Mouse (Mus musculus) frontal cortex, adult (tissue): ENCODE results near the gene Pde4b.
A peak's percentile ranks its signal among the peaks of the same experiment; 100 is the strongest.

Experiments
- ATAC-seq: cut with Nextera tagmentation; 2 replicates; pipeline ENCODE4 v1.9.2; 2017; ENCODE audit warnings: mild to moderate bottlenecking, moderate library complexity, mixed read lengths; ENCODE audit not compliant: low TSS enrichment

Gene Pde4b

GRCm38 (mm10) chr4:102087091-102087565 is at the start of gene Pde4b:
Gene Pde4b (plus strand): TSS chr4:102087543.
- ATAC-seq = no peak

DNA sequence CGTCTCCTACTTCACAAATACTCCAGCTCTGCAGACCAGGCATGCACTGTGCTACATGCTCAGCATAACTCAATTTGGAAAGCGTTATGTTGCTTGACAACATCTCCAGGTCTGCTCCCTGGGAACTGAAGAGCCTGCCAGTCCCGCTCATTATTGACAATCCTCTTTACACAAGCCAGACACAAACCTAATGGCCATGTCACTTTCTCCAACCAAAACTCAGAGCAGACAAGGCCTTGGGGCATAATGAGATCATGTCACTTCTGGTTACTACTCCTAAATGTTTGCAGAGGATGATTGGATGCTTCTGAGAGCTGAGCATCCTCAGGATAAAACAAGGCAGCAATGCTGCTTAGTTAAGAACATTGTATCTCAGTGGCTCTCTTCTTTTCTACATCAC is 47.2 kb upstream of the Pde4b start:
- ATAC-seq = no peak

DNA sequence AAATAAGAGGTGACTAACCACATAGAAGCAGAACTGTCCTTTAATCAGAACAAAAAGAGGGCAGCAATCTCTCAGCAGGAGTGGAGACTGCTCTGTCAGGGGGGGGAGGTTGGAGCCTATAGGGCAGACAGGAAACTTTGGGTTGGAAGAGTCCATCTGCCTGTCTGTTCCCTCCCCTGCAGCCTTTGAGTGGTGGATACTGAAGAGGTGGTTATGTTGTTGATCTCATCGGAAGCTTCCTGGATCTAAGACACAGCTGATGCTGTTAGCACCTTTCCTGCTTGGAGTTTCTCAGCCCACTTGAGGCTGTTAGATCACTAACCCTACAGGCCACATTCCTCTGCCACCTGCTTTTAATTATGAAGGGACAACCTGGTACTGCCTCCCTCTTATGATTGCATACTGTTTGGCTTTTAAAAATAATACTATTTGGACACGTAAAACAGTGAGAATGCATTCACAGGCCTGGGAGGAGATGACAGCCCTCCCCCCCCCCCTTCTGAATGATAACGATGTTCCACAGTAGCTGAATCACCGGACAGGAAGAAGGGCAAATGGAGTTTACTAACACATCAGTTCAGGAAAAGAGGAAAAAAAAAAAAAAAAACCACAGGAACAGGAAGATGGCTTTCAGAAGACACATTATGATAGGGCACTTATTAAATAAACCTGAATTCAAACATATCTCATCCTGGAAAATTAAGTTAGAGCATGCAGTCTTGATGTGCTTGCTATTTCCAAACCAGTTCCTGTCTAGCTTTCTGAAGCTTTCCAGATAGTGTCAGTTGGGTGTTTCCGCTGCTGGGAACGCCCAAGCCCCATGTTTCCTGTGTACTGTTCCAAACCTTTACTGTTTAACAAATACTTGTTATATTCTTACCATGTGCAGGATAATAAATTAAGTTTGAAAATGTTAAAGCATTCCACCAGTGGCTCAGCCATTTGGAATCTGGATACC is 41.9 kb upstream of the Pde4b start:
- no peak for ATAC-seq

- ATAC-seq = peak; percentile 88
These were observed 38.0 kb upstream of the Pde4b start for GRCm38 (mm10) chr4:102049368-102049767.

DNA sequence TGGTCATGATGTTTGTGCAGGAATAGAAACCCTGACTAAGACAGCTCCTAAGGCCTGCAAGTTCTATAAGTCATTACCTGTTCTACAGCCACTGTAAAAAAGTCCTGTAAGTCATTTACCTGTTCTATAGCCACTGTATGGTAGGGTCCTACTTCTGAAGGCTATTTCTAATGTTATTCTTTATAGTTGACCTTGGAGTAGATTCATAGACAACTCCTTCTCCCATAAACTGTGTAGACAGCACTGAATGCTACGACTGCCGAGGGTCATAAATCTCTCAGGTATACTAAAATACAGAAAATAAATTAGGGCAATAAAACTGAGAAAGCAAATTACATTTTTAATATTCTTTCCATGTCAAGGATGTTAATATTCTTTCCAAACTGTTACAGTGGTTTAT is 26.0 kb upstream of the Pde4b start:
- no peak for ATAC-seq

DNA sequence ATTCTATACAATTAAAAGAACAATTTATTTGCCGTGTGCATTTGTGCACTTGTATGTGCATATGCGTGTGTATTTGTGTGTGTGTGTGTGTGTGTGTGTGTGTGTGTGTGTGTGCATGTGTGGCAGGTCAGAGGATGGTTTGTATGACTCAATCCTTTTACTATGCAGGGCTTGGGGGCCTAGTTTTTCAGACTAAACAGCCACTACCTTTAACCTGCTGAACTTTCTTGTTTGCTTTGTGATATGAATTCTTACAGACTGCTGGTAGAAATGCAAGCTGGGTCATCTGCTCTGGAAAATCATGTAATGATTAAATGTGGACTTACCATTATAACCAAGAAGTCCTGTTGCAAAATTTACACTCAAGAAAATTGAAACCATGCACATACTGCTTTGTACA is 18.0 kb upstream of the Pde4b start:
- ATAC-seq = no peak

DNA sequence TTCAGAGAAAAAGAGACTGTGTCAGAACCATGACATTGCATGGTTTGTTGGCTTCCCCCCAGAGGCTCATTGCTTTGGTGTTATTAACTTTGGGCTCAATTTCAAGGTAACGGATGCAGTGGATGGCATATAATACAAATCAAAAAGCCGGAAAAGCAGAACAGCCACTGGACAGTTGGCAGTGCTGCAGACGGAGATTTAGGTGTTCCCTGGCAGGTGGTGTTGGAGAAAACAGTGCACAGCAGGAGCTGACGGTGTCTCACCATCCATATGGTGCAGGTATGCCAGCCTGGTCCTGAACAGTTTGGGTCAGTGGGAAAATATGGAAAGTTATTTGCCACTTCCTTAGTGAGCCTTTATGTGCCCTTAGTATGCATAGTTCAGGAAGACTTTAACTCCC is 1.0 kb upstream of the Pde4b start:
- ATAC-seq = no peak

DNA sequence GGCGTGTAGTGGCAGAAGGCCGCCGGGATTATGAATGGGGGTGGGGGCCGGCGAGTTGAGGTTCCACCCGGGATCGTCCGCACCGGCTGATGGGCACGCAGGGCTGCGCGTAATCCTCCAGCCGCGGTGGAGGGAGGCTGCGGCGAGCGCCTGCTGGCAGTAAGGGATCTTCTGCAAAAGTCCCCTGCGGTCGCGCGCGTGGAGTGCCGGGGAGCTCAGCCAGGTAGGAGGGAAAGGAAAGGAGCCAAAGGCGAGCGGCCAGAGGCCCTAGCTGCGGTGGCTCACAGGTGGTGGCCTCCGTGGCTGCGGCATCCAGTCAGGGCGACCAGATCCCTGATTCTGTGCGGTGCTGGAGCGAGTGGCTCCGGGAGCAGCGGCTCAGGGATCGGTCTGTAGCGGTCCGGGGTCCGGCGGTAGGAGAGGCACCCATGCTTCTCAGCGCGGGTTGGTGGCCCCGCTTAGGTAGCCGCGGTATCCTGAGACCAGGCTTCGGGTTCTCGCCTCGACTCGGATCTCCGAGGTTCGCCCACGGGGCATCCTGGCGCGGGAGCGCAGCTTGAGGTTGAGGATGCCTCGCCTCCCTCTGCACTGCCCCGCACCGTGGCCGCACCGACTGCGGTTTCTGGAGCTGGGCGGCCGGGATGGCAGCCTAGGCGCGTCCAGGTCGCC is 357 bp downstream of the Pde4b start:
- peak; percentile 78 for ATAC-seq

- peak; percentile 50 for ATAC-seq
These were observed 1.0 kb downstream of the Pde4b start for GRCm38 (mm10) chr4:102088235-102088867.

- ATAC-seq = peak; percentile 90
These were observed 8.5 kb downstream of the Pde4b start for GRCm38 (mm10) chr4:102095851-102096250.

DNA sequence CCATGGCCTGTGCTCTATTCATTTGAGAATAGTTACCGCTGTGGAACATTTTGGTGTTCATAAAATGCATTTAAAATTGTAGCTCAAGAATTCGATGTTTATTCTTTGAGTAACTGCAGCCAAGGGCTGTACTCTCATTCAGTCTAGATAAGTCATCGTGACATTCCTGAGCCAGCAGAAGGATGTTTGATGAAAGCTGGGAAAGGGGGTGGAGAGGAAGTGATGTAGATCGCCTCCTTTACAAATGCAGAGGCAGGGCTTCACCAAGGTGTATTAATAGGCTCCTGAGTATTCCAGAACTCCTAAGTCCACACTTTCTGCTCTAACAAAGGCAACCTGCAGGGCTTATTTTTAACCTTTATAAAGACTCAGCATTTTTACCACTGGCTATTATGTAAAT is 14.9 kb downstream of the Pde4b start:
- ATAC-seq = peak; percentile 90

GRCm38 (mm10) chr4:102104534-102105014 is 17.2 kb downstream of the Pde4b start:
- no peak for ATAC-seq

DNA sequence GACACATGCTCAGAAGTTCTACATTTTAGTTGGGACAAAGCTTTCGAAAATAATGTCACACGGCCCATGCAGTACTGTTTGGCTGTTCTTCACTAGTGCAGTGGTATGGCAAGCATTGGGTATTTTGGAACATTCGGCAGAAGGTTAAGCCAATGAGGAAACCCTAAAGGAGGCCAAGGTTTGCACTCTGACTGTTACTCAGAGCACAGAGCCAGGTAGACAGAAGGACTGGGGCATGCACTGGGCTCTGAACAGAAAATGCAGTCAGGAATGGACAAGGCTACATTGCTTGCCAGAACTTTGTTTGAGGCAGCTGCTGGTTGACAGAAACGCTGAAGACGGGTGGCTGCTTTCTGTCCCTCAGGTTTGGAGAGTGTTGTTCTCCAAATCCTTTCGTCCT is 19.4 kb downstream of the Pde4b start:
- ATAC-seq = no peak

DNA sequence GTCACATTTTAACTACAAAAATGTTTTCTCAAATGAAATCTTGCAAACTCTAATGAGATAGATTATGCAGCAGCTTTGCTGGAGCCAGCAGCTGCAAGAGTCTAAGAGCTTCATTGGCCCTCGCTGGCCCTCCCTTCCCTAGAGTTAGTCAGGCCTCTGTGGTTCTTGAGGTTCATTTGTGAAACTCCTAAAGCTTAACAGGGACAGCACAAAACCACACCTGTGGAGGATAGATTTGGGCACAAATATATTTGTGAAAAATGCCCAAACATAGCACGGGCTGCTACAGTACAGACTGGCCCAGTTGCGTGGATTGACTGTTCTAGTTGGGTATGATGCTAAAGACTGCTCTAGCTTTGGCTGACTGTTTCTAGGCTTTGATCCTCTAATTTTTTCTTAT is 32.1 kb downstream of the Pde4b start:
- no peak for ATAC-seq

- no peak for ATAC-seq
These were observed 49.1 kb downstream of the Pde4b start for GRCm38 (mm10) chr4:102136366-102136849.

- ATAC-seq = no peak
These were observed 51.0 kb downstream of the Pde4b start for GRCm38 (mm10) chr4:102138346-102138745.

DNA sequence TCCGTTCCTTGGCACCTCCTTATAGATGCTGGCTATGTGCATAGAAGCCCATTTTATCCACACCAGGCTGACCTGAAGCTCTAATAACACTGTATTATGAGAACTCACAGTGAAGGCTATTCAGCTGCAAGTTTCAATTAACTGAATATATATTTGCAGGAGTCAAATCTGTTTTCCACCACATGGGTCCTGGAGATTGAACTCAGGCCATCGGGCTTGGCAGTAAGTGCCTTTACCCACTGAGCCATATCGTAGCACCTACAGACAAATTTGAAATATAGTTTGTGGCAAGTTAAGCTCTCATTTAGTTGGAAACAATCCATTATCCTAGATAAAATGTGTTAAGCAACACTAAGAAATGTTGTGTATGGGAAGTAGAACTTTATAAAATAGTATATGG is 53.9 kb downstream of the Pde4b start:
- ATAC-seq = no peak

DNA sequence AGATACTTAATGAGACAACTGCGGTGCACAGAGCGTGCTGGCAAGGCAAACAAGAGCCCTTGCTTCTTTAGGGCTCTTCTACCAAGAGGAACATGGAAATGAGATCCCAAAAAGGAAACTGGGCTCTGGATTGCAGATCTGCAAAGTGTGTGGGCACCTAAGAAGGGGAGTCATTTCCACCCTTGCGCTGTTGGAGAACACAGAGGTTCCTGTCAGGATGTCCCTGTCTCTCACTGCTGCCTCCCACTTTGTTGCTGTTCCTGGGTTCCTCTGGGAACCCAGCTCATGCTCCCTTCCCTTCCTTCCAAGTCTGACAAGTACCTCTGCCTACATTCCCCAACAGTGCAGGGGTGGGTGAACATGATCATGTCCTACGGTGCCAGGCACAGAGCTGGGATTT is 61.4 kb downstream of the Pde4b start:
- ATAC-seq = peak; percentile 99

- peak; percentile 85 for ATAC-seq
These were observed 71.8 kb downstream of the Pde4b start for GRCm38 (mm10) chr4:102159178-102159577.

DNA sequence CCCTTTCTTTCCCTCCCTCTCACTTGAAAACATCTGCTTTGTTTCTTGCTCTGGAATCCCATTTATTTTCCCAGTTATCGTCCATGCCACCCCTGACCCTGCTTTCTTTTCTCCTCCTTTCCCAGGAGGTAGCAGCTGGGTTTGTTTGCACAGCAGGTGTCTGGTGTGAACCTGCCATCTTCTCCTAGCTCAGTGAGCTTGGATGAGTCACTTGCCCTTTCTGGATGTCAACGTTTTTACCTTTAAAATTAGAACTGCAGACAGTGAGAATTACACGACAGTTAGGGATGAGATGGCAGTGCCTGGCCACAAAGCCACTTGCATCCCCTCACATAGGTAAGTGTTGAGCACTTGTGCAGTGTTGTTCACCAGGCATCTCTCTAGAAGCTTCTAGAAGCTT is 84.3 kb downstream of the Pde4b start:
- ATAC-seq = peak; percentile 25

- ATAC-seq = 0 out of 2 replicates have a peak, but pooled peaks have one; percentile 45
These were observed 85.4 kb downstream of the Pde4b start for GRCm38 (mm10) chr4:102172711-102173213.

DNA sequence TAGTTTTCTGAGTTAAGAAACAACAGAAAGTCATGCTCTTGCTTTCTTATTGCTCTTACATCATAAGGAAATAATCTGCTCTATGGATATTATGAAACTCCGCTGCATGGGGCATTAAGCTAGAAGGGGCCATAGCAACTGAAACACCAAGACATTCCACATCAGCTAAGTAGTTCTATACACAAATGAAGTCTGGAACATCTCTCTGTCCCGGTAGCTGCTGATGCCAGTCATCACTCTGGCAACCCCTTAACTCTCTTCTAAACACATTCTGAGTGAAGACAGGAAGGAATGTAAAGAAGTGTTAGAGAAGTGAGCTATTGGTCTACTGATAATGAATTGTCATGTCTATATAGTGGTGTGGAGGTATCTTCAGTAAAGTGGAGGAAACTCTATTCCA is 88.6 kb downstream of the Pde4b start:
- ATAC-seq = no peak
